Mouse (Mus musculus) bone marrow macrophage, adult 2 months (primary cell): Measurements from ENCODE around the gene Klb. TPM values are rescaled to one million over a fixed set of nuclear protein-coding genes. Genes with fewer than 3 reads are reported as not detected.

Experiments
- H3K27ac ChIP-seq: 2 replicates; pipeline ENCODE4 v1.5.1; 2012; ENCODE audit warnings: low read depth, low read length; ENCODE audit not compliant: insufficient read depth
- H3K4me1 ChIP-seq: 2 replicates; pipeline ENCODE4 v1.6.1; 2012; ENCODE audit warnings: low read length; ENCODE audit not compliant: control insufficient read depth, insufficient read depth
- H3K4me3 ChIP-seq: 2 replicates; pipeline ENCODE4 v1.5.1; 2012; ENCODE audit warnings: mild to moderate bottlenecking, low read length, moderate library complexity; ENCODE audit not compliant: insufficient read depth
- CTCF ChIP-seq: IDR thresholded peaks from 2 replicates; pipeline ENCODE4 v1.5.1; 2012; ENCODE audit warnings: low read depth, mild to moderate bottlenecking, low read length, moderate library complexity
- POLR2A ChIP-seq: IDR thresholded peaks from 2 replicates; pipeline ENCODE4 v1.6.1; 2012; ENCODE audit warnings: mild to moderate bottlenecking, low read depth, low read length, borderline replicate concordance
- polyA plus RNA-seq: library from polyadenylated mRNA; stranded (reverse); fragments of >200 nt; gene quantifications from 2 replicates; pipeline ENCODE4 v1.2.4, GENCODE M21; 2012; ENCODE audit not compliant: missing spikeins, insufficient read depth, insufficient read length

Klb gene
- polyA plus RNA-seq, 1 experiment, result not detected

GRCm38 (mm10) chr5:65329971-65330370, 18.1 kb upstream of the Klb start:
- H3K4me3 ChIP-seq, result no peak overlapping the region
- TF ChIP-seq CTCF (no peak), POLR2A (no peak)
- peaks cover 26% of the 10 kb centered on the region for H3K4me1 ChIP-seq
- no peak overlapping the region for H3K27ac ChIP-seq

GRCm38 (mm10) chr5:65334788-65335187, 13.3 kb upstream of the Klb start:
- Histone ChIP-seq H3K4me1 (peaks cover 10% of the 10 kb centered on the region), H3K27ac (peak overlapping the region; percentile 76), H3K4me3 (peak overlapping the region; percentile 99)
- TF ChIP-seq POLR2A (no peak), CTCF (no peak)

- Histone ChIP-seq H3K27ac (peak within 1 kb of the TSS; percentile 76), H3K4me3 (peak within 1 kb of the TSS; percentile 99), H3K4me1 (peaks cover 6% of the 10 kb centered on the region)
- TF ChIP-seq CTCF (no peak), POLR2A (no peak)
These were observed 12.6 kb upstream of the Klb start, which contains the start of gene Rfc1 for GRCm38 (mm10) chr5:65335298-65336074. TSS of gene Rfc1 (minus strand) at chr5:65335670.

- H3K4me3 ChIP-seq, result peak overlapping the region; percentile 99; the same call in 1 of the 2 replicates
- no peak overlapping the region for H3K27ac ChIP-seq
- peaks cover 4% of the 10 kb centered on the region for H3K4me1 ChIP-seq
- TF ChIP-seq CTCF (no peak), POLR2A (no peak)
These were observed 12.1 kb upstream of the Klb start for GRCm38 (mm10) chr5:65336075-65336355.

- TF ChIP-seq POLR2A (no peak), CTCF (peak; percentile 9; the same call in 1 of the 2 replicates)
- Histone ChIP-seq H3K4me1 (peaks cover 4% of the 10 kb centered on the region), H3K27ac (no peak overlapping the region), H3K4me3 (no peak overlapping the region)
These were observed 9.7 kb upstream of the Klb start for GRCm38 (mm10) chr5:65338394-65338793.

GRCm38 (mm10) chr5:65340167-65340566, 7.9 kb upstream of the Klb start:
- Histone ChIP-seq H3K4me1 (no peaks in the 10 kb centered on the region), H3K27ac (no peak overlapping the region), H3K4me3 (no peak overlapping the region)
- TF ChIP-seq POLR2A (no peak), CTCF (no peak)

DNA sequence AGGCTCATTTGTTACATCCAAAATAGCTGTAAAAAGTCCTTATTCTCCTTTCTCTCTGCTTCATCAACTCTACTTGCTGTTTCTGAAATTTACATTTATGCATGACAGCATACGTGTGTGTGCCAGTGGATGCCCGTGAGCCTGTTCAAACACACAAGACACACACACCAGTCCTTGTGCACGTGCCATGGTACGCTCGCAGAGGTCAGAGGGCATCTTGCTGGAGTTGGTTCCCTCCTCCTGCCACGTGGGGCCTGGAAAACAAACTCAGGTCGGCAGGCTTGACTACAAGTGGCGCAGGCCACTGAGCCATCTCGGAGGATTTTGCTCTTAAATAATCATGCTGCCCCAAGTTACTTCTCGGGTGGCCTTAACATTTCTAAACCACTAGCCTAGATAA, 2.4 kb downstream of the Klb start:
- TF ChIP-seq POLR2A (no peak), CTCF (no peak)
- no peak overlapping the region for H3K27ac ChIP-seq
- H3K4me3 ChIP-seq, result no peak overlapping the region
- no peaks in the 10 kb centered on the region for H3K4me1 ChIP-seq

GRCm38 (mm10) chr5:65354097-65354496, 6.0 kb downstream of the Klb start:
- Histone ChIP-seq H3K27ac (no peak overlapping the region), H3K4me3 (no peak overlapping the region), H3K4me1 (0 out of 2 replicates have a peak, but pooled peaks cover 2% of the 10 kb centered on the region)
- TF ChIP-seq CTCF (no peak), POLR2A (no peak)

GRCm38 (mm10) chr5:65354985-65355384, 6.9 kb downstream of the Klb start:
- Histone ChIP-seq H3K27ac (no peak overlapping the region), H3K4me1 (0 out of 2 replicates have a peak, but pooled peaks cover 2% of the 10 kb centered on the region), H3K4me3 (no peak overlapping the region)
- TF ChIP-seq CTCF (no peak), POLR2A (no peak)

- H3K4me3 ChIP-seq, result no peak overlapping the region
- no peak overlapping the region for H3K27ac ChIP-seq
- TF ChIP-seq POLR2A, result no peak
- no peak for TF ChIP-seq CTCF
- H3K4me1 ChIP-seq, result 0 out of 2 replicates have a peak, but pooled peaks cover 2% of the 10 kb centered on the region
These were observed 8.7 kb downstream of the Klb start for GRCm38 (mm10) chr5:65356851-65357250.

DNA sequence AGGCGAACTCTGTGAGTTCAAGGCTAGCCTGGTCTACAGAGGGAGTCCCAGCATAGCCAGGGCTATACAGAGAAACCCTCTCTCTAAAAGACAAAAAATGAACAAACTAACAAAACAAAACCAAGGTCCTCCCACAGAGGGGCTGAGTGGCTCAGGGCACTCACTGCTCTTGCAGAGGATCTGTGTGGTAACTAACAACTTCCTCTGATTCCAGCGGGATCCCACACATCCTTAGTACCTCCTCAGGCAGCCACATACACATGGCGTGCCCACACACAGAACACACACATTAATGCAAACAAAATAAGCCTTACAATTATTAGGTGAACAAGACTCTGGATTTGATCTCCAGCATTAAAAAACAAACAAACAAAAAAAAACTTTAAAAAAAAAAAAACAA, 9.7 kb downstream of the Klb start:
- Histone ChIP-seq H3K27ac (no peak overlapping the region), H3K4me1 (0 out of 2 replicates have a peak, but pooled peaks cover 2% of the 10 kb centered on the region), H3K4me3 (no peak overlapping the region)
- TF ChIP-seq CTCF, result no peak
- no peak for TF ChIP-seq POLR2A
